Mouse (Mus musculus) erythroblast, embryonic 14.5 days (primary cell): ENCODE data around the gene Rfc4. TPM values are rescaled to one million over a fixed set of nuclear protein-coding genes. Genes with fewer than 3 reads are reported as not detected.

Source experiments
- H3K27me3 ChIP-seq: 2 replicates; pipeline ENCODE4 v1.6.1; 2012; ENCODE audit warnings: inconsistent platforms; ENCODE audit not compliant: control insufficient read depth
- H3K36me3 ChIP-seq: 2 replicates; pipeline ENCODE4 v1.6.1; 2012; ENCODE audit warnings: mild to moderate bottlenecking, inconsistent platforms; ENCODE audit not compliant: control insufficient read depth
- H3K4me1 ChIP-seq: 2 replicates; pipeline ENCODE4 v1.6.1; 2012; ENCODE audit warnings: inconsistent platforms; ENCODE audit not compliant: control insufficient read depth
- H3K4me3 ChIP-seq: replicated peaks from 2 replicates; pipeline ENCODE3; 2012; ENCODE audit warnings: moderate library complexity, mild to moderate bottlenecking, inconsistent platforms
- H3K9me3 ChIP-seq: 2 replicates; pipeline ENCODE4 v1.6.1; 2012; ENCODE audit warnings: low read length, inconsistent platforms, mixed read lengths; ENCODE audit not compliant: control insufficient read depth
- GATA1 ChIP-seq: IDR thresholded peaks from 2 replicates; pipeline ENCODE4 v1.6.1; 2012; ENCODE audit warnings: low read length, inconsistent platforms, mixed read lengths
- TAL1 ChIP-seq: IDR thresholded peaks from 3 replicates; pipeline ENCODE4 v1.6.1; 2012; ENCODE audit warnings: low read length, inconsistent platforms, mixed read lengths
- polyA plus RNA-seq: library from polyadenylated mRNA; stranded (reverse); fragments of >175 nt; gene quantifications from 2 replicates; pipeline ENCODE4 v1.2.3, GENCODE M21; 2012

Rfc4 gene
- polyA plus RNA-seq, 1 experiment, result 4.7 TPM

DNA sequence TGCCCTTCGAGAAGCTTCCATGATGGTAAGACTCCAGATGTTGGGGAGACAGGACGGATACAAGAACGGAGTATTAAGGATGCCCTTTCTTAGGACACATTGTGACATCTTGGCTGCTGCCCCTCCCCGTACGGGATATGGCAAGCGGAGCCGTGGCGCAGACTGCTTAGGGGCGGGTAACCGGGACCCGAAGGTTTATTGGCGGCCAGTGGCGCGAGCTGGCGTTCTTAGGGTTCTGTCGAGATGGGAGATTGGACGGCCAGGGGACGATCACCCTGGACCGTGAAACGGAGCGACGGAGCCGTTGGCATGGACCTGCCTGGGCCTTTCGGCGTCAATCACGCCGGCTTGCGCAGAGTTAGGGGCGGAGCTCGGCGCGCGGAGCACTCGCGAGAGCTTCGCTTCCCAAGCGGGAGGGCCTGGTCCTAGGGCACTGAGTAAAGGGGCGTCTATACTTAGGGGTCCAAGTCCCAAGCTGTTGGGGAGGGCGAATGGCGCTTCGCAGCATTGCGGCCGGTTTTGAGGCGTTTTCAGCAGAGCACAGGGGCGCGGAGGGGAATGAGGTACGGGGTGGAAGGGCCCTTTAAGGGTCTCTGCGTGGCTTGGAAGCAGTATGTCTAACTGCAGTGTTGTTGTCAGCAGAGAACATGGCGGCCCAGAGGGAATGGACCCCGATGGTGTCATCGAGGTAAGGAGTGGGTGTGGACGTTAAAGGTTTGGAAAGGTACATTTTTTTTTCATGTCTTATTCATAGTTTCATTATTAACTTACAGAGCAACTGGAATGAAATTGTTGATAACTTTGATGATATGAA, 19.4 kb downstream of the Rfc4 start:
- peaks cover 51% of the 10 kb centered on the region for H3K36me3 ChIP-seq

DNA sequence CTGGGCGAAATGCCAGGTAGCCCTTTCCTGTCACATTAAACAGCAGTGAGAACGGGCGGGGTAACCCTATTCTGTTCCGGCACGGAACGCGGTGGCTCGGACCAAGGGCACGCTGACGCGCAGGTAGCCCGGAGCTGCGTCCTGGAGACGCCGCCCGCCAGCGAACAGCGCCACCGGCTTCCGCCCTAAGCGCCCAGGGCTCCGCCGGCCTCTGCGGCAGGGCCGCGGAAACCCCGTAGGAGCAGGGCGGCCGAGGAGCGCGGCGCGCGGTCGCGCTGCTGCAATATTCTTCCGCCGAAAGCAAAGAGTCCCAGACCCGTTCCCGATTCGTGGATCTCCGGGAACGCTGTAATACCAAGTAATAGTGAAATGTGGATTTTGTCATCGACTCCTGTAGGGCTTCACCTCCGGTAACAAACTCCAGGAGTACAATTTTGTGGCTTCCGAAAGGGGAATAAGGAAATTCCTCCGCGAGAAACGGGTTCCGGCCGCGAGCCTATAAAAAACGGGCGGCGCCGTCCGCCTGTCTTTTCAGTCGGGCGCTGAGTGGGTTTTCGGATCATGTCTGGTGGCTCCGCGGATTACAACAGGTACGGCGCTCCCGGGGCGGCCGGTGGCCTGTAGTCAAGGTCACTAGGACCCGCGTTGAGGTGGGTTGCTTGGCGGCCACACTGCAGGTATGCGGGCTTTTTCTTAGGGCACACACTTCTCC, 20.1 kb downstream of the Rfc4 start, which contains the start of gene Eif4a2:
Gene Eif4a2 (plus strand): TSS at position 214 of the 712 bp plus-strand sequence.
- no peak for TF ChIP-seq TAL1
- TF ChIP-seq GATA1, result no peak
- H3K4me1 ChIP-seq, result peaks cover 46% of the 10 kb centered on the region
- peak within 1 kb of the TSS; percentile 85 for H3K4me3 ChIP-seq

More for the DNA sequence above, 19.4 kb downstream of the Rfc4 start:
- H3K4me1 ChIP-seq, result peaks cover 41% of the 10 kb centered on the region
- H3K4me3 ChIP-seq, result peak overlapping the region; percentile 85
- TF ChIP-seq GATA1 (no peak), TAL1 (no peak)
- H3K27me3 ChIP-seq, result no peaks in the 10 kb centered on the region
- no peaks in the 10 kb centered on the region for H3K9me3 ChIP-seq

DNA sequence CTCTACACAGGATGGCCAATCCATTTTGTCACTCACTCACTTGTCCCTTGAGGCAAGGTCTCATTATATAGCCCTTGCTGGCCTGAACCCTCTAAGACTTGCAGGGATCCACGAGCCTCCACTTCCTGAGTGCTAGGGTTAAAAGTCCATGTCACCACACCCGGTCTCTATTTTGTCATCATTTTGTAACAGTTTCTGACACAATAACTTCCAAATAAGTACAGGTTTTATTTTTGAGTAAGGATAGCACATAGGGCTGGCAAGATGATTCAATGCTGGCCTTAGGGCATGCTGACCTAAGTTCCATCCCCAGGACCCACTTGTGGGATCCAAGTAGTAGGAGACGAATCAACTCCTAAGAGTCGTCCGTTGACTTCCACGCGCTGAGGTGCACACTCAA, 21.4 kb downstream of the Rfc4 start:
- H3K9me3 ChIP-seq, result no peaks in the 10 kb centered on the region
- H3K36me3 ChIP-seq, result peaks cover 31% of the 10 kb centered on the region
- peaks cover 42% of the 10 kb centered on the region for H3K4me1 ChIP-seq
- no peak overlapping the region for H3K4me3 ChIP-seq
- no peaks in the 10 kb centered on the region for H3K27me3 ChIP-seq
- TF ChIP-seq TAL1 (no peak), GATA1 (no peak)

More for the DNA sequence above, 20.1 kb downstream of the Rfc4 start, which contains the start of gene Eif4a2:
- no peaks in the 10 kb centered on the region for H3K9me3 ChIP-seq
- H3K36me3 ChIP-seq, result peaks cover 43% of the 10 kb centered on the region
- no peaks in the 10 kb centered on the region for H3K27me3 ChIP-seq

DNA sequence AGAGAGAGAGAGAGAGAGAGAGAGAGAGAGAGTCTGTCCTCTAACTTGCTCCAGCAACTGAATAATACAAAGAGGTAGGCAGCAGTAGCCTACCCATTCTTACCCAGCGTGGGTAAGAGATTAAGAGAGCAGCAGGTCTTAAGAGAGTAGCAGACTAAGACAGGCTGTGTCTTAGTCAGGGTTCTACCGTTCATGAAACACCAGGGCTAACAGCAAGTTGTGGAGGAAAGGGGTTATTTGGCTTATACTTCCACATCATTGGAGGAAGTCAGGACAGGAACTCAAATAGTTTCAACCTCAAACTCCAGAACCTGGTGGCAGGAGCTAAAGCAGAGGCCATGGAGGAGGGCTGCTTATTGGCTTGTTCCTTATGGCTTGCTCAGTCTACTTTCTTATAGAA, 23.7 kb downstream of the Rfc4 start:
- Histone ChIP-seq H3K4me3 (no peak overlapping the region), H3K4me1 (peaks cover 31% of the 10 kb centered on the region), H3K9me3 (no peaks in the 10 kb centered on the region), H3K27me3 (peaks cover 17% of the 10 kb centered on the region), H3K36me3 (peaks cover 8% of the 10 kb centered on the region)
- TF ChIP-seq GATA1, result no peak
- TF ChIP-seq TAL1, result no peak

DNA sequence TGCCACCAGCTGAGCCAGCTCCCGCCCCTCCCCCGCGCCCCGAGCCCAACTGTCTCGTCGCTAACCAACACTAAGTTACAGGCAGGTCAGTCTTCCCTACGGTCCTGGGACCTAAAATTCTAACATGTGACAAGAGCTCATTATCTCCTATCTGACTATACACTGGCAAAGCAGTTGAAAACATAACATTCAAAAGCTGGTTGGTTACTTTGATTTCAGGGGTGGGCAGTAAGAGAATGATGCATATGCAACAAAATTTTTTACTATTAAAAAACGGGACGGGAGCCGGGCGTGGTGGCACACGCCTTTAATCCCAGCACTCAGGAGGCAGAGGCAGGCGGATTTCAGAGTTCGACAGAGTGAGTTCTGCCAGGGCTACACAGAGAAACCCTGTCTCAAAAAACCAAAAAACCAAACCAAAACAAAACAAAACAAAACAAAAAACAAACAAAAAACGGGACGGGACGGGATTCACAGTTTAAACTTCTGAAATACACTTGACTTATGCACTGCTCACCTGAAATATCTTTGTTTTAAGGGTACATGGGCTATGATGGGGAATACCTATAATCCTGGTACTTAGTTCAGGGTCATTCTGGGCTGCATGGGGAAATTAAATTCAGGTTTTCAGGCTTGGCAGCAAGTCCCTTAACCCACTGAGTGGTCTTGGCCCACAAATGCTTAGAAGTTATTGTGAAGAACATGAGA, 24.3 kb downstream of the Rfc4 start:
- Histone ChIP-seq H3K4me1 (peaks cover 27% of the 10 kb centered on the region), H3K36me3 (peaks cover 2% of the 10 kb centered on the region), H3K9me3 (no peaks in the 10 kb centered on the region), H3K27me3 (peaks cover 17% of the 10 kb centered on the region), H3K4me3 (peak overlapping the region; percentile 56)
- TF ChIP-seq TAL1 (no peak), GATA1 (no peak)

DNA sequence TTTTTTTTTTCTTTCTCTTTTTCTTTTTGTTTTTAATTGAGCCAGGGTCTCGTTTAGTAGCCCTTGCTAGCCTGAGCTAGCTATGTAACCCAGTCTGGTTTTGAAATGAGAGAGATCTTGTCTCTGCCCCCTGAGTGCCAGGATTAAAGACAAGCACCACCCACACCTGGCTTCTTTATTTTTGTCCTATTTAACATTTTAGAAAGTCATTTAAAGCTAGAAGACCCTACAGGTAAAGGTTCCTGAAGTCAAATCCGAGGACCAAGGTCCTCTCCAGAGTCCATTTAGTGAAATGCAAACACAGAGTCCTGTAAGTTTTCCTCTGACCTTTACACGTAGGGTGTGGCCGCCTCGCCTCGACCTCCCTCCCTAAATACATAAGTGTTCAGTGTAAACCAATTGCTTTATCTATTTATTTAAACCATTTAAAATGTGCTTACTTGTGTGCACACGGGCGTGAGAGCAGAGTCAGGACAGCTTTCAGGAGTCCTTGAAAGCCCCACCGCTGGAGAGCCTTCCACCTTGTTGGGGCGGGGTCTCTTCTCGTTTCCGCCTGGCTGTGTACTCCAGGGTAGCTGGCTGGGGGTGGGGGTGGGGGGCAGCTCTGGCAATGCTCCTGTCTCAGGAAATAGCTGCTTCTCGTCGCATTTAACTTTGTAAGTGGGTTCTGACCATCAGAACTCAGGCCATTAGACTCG, 25.0 kb downstream of the Rfc4 start:
- Histone ChIP-seq H3K4me1 (peaks cover 27% of the 10 kb centered on the region), H3K9me3 (no peaks in the 10 kb centered on the region), H3K27me3 (peaks cover 17% of the 10 kb centered on the region), H3K4me3 (peak overlapping the region; percentile 56), H3K36me3 (no peaks in the 10 kb centered on the region)
- TF ChIP-seq GATA1 (no peak), TAL1 (no peak)

DNA sequence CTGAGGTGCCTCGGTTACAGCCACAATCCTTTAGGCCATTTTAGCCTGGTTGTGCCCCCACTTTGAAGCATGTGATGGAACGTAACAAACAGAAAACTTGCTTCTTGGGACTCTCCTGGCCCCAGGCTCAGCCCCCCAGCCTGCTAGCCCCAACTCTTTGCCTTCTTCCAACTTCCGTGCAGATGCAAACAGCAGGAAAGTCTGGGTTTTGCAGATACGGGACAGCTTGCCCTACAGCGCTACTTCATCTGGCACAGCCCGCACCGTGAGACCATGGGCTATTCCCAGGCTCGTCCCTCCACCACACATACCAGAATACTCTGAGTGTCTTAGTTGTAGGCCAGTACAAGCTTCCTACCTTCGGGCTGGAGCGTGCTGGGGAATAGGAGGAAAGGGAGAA, 26.9 kb downstream of the Rfc4 start:
- no peaks in the 10 kb centered on the region for H3K9me3 ChIP-seq
- no peak overlapping the region for H3K4me3 ChIP-seq
- TF ChIP-seq GATA1 (no peak), TAL1 (no peak)

DNA sequence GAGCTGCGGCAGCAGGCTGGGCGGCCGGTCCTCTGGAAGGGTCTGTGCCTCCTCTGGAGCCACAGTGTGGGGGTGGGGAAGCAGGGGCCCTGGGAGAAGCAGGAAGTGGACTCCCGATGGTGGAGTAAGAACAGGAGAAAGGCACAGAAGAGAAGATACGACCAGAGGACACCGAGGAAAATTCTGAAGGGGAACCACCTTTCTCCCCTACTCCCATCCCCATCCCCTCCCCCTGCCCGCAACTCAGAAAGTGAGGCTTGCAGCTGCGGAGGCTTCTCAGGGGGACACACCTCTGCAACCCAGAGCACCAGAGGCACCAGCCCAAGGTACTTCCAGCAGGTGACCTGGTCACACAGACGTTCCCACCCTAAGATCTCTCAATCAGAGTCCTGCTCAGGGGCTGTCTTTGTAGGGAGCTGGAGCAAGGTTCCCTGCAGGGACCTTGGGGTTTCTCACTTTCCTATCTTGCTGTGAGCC, 27.4 kb downstream of the Rfc4 start:
- Histone ChIP-seq H3K4me1 (peaks cover 18% of the 10 kb centered on the region), H3K27me3 (peaks cover 17% of the 10 kb centered on the region), H3K4me3 (no peak overlapping the region), H3K9me3 (no peaks in the 10 kb centered on the region), H3K36me3 (no peaks in the 10 kb centered on the region)
- TF ChIP-seq TAL1 (no peak), GATA1 (no peak)

More for the DNA sequence above, 26.9 kb downstream of the Rfc4 start:
- Histone ChIP-seq H3K4me1 (peaks cover 18% of the 10 kb centered on the region), H3K27me3 (peaks cover 17% of the 10 kb centered on the region), H3K36me3 (no peaks in the 10 kb centered on the region)
